Mouse (Mus musculus) small intestine, adult 2 months (tissue): ENCODE measurements around the gene Syp.

Experiments
- CTCF ChIP-seq: fragments of 200-500 bp; IDR thresholded peaks from 2 replicates; pipeline ENCODE4 v1.5.1; 2012; ENCODE audit warnings: low read depth, mild to moderate bottlenecking, control low read depth, inconsistent platforms, low read length, moderate library complexity, mixed read lengths; ENCODE audit not compliant: insufficient replicate concordance, insufficient read length; ENCODE audit errors: extremely low read depth
- POLR2A ChIP-seq: fragments of 200-500 bp; IDR thresholded peaks from 2 replicates; pipeline ENCODE4 v1.6.1; 2012; ENCODE audit warnings: low read depth, mild to moderate bottlenecking, control low read depth, inconsistent platforms, low read length, moderate library complexity

DNA sequence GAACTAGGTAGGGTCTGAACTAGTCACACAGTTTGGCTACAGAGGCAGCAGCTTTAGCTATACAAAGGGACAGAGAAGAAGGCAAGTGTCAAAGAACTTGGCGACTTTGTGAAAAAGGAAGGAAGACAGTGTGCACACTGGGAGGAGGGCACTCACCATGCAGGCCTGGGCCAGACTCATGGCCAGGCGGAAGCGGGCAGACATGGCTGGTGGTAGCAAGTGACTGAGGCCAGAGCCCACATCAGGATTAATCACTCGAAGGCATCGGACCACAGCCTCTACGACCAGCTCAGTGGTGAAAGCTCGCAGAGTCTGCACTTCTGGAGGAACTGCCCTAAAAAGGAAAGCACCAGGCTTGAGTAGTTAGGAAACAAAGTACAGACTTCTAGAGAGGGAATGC lies 34.3 kb upstream of the Syp start:
- no peak for TF ChIP-seq CTCF
- TF ChIP-seq POLR2A = no peak
